Mouse (Mus musculus) embryonic fibroblast, embryonic 13.5 days (primary cell): Measurements from ENCODE around the gene Plekha4.

Experiments used
- CTCF ChIP-seq: IDR thresholded peaks from 2 replicates; pipeline ENCODE4 v1.5.1; 2011; ENCODE audit warnings: mild to moderate bottlenecking, control low read depth, low read length, moderate library complexity, borderline replicate concordance; ENCODE audit not compliant: insufficient read depth
- POLR2A ChIP-seq: IDR thresholded peaks from 2 replicates; pipeline ENCODE4 v1.6.1; 2011; ENCODE audit warnings: low read depth, mild to moderate bottlenecking, control low read depth, low read length, moderate library complexity

- no peak for TF ChIP-seq POLR2A
- TF ChIP-seq CTCF: no peak
These were observed 59.8 kb downstream of the Plekha4 start for GRCm38 (mm10) chr7:45585923-45586322.
